Mouse (Mus musculus): ENCODE data around the gene Gm10487. TPM values are rescaled to one million over a fixed set of nuclear protein-coding genes. Genes with fewer than 3 reads are reported as not detected.
"Not testable (repeated sequence)": the region's sequence is repeated elsewhere in the genome, so short reads cannot be mapped to it uniquely, and the experiment has no call there.

Gene Gm10487
- not detected in 2 replicates for polyA plus RNA-seq (2016; fragmentation: Nextera tagmentation; extraction: Ambion mirVana)

DNA sequence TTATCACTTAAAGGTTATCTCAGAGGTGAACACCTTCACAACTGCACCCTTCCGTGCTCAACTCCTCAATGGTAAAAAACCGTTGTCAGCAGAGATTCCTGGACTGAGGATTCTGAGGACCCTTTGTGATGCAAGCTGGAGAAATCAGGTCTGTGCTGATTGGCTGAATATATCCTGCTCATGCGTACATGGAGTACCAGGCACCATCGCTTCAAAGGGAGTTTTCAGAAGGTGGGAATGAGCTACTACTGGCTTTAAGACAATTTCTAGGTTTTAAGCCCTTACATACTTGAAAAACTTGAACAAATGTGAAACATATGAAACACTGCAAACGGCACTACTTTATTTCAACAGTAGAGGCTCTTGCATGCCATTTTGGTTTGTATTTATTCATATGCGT, at the start of gene Gm10487:
TSS of gene Gm10487 (minus strand) at position 101 of the 400 bp plus-strand sequence.
- WGBS, result no CpG with 5 or more reads among the region's 6 CpGs
- H3K36me3 ChIP-seq; H3K4me2 ChIP-seq (replicated peaks); ATAC-seq (ENCODE audit: low FRiP score, low read depth); H3K4me3 ChIP-seq; H3K4me1 ChIP-seq; H3K27me3 ChIP-seq; H3K27ac ChIP-seq (replicated peaks); H3K9ac ChIP-seq (replicated peaks); H3K9me3 ChIP-seq: not testable (repeated sequence)

Data from midbrain, embryonic 12.5 days (tissue).